Mouse (Mus musculus): ENCODE results near the gene Tmem145.

GRCm38 (mm10) chr7:25279861-25280791, 25.8 kb upstream of the Tmem145 start:
- TF ChIP-seq CTCF (IDR thresholded peaks at IDR 0.05; ENCODE audit: low read depth) (no peak; the same call in 1 of the 2 replicates), EP300 (IDR thresholded peaks at IDR 0.05; ENCODE audit: low read depth) (no peak)
